Mouse (Mus musculus) brain, adult 2 months (tissue): ENCODE results near the gene Rab11fip4.

ENCODE experiments used
- DNase-seq: peaks from one replicate; pipeline ENCODE4 v3.0.0; 2011; ENCODE audit warnings: low read depth, low spot score

The Rab11fip4 gene

DNA sequence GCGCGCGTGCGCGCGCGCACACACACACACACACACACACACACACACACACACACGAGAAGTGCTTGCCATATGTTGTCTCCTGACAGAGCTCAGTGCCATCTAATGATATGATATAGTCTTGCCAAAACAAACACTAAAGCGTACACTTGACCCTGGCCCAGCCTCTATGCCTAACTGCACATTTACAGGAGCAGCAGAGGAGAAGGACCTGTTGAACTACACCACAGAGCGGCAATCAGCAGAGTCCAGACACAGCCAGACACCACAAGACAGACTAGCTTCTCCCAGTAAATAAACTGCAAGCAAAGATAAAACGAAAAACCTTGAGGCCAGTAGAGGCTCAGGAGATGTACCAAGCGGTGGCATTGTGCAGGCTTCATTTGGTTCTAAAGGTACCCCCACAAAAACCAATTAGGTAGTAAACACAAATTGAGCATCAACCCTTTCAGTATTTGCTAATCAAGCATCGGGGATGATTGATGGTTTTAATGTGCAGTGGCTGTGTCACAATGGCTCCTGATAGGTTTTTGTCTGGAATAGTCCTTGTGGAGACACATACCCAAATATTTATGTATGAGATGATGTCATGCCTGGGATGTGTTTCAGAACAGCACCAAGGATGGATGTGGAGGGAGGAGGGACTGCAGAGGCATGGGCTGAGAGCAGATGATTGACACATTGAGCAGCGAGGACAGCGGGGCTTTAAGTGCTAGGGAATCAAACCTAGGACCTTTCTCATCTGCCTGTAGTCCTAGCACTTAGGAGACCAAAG lies 145.4 kb downstream of the Rab11fip4 start:
- DNase-seq, result peak; percentile 61

DNA sequence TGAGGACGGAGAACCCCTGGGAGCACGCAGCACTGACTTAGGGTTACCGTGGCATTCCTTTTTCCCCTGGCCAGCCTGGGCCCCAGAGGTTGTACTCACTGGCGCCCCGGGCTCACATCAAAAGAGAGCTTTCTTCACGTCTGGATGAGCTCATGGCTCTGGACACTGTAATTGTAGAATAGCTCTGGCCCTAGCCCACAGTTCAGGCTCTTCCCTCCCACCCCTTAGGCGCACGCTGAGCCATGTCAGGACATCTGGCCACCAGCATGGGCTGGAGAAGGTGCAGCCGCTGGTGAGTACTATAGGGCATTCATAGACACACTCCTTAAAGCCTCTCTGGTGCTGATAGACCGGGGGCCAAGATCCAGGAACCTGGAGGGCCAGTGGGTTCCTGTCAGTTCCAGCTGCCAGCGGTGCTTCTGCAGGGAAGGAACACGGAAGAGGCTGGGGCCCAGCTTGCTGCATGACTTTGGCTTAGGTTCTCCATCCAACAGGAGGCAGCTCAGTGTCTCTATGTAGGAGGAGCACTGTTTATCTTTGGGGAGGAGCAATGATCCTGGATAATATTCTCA lies 146.2 kb downstream of the Rab11fip4 start:
- DNase-seq, result peak; percentile 34

DNA sequence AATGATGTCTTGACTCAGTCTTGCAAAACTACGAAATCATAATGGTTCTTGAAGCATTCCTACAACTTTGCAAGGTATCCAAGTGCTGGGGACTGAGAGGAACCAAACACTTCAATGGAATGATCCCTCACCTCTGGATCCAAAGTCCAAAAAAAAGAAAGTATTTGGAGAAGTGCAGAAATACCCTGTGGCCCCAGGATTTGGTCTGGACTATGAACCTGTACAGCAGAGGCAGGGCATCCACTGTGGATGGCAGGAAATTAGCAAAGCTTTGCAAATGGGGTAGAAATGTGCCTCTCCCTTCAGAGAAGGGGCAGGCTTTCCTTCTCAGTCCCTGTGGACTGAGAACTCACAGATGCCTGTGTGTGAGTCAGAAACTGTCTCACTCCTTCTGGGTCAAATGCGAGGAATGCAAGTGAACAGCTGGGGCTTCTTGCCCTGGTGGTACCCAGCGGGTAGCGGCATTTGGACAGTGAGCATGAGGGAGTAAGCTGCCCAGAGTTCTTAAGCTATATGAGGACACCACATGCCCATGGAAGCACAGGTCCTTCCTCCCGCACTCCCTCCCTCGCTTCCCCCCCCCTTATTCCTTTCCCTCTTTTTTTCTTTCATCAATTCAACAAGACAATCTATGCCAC lies 147.0 kb downstream of the Rab11fip4 start:
- DNase-seq, result peak; percentile 13

DNA sequence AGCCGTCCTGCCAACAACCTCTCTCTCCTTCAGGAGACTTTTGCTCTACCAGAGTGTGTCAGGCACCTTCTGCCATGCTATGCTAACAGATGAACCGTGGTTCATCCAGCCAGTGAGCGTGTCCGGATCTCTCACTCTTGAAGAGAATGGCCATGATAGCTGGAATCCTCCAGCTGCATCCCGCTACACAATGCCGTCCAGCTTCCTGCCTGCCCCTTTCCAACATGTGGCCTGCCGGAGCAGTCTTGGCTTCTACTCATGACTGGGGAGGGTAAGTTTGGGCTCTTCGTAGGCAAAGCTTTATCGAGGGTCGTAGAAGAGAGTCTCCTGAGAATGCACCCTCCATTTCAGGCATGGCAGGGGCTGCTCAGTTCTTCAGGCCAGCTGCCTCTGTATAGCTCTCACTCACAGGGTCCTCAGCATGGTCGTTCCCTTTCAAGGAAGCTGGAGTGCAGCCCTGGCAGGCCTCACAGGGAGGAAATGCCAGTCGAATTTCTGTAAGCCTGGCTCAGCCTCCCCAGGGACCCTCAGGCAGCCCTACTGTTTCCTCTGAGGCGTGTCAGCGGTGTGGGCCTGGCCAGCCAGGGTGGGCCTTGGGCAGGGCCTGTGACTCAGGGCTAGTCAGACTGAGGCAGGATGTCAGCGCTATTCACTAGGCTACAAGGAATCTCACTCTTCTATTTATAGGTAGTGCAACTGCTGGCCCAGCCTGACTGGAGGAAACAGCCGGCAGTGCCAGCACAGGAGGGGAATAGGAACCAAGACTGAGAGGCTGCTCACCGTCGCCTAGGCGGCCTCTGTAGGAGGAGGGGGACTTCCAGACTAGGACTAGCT lies 147.9 kb downstream of the Rab11fip4 start:
- DNase-seq, result peak; percentile 30

DNA sequence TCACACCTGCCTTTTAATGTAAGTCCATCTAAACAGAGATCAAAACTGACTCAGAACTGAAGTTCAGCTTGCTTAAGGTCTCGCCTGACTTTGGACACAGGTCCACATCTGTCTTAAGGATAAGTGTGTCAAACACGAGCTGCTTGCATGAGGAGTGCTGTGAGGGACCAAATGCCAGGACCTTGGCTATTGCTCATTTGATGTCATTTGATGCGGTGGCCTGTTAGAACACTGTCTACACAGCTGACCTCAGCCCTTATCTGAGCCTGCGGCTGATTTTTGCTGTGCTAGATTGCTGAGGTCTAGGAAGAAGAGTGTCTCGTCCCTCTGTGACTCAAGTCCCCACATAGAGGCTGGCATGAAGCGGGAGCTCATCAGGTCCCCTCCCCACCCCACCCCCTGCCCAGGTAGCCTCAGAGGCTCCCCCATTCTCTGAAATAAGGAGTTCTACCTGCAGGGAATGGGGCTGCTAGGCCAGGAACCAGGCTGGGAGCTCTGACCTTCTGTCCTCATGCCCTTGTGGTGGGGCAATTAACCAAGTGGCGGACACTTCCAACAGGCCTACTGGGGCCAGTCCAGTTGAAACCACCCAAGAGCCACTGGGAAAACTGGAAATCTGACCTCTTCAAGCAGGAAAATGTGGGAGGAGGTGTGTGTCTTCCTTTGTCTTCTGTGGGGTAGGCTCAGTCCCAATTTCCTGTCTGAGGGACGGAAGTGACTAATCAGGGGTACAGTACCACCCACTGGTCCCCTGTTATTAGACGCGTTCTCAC lies 149.9 kb downstream of the Rab11fip4 start:
- DNase-seq, result no peak

DNA sequence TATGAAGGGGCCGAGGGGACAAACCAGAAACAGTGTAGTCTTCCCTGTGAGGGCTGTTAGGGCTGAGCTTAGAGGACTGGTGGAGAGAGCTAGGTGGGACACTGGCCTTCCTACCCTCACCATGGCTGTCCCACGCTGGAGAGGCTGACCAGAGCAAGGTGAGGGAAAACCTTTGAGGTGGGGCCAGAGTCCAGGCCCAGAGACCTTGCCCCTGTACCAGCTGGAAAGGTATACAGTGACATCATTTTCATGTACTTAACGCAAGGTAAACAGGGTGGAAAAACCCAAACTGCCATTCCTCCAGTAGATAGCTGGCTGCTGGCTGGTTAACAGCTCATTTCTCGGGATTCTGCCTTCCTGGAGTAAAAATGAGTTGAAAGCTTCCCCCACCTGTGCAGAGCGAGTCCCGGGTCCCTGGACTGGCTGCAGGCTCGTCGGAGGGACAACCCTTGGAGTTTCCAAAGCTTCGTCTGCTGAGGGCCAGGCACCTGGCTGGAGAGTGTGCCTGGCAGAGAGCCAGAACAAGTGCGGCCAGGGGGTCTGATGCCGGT lies 155.6 kb downstream of the Rab11fip4 start:
- DNase-seq, result no peak
